36 mouse cellular contexts compared by ENCODE assay signal in the genomic region with DNA sequence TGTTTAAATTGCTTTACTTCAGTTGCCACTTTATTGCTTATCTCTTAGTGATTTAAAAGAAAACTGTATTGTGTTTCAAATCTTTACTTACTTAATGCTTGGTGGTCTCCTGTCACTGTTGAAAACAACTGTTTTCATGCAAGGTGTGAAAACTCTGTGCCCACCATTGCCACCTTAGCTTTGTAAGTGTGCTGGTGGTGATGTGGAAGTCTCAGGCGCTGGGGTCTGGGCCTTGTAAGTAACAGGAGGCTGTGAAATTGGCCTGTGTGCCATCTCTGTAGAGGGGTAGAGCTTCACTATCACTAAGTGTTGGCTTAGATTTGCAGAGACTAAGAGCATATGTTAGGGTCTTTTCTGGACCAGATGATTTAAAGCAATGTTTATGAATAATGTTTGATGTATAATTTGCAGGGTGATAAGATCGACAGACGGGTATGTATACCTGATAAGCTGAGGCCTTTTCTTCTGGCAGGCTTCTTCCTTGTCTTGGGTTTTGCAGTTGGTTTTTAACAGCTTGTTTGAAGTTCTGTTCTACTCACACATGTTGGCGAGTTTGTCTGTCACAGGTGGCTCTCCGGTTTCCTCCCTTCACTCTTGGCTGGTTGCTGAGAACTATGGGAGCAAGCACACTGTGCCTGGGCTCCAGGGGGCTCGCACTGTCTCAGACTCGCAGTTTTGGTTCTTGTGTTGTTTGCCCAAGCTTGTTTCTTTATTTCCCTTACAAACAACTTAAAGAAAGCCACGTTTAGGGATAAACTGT. TPM values are rescaled to one million over a fixed set of nuclear protein-coding genes. Genes with fewer than 3 reads are reported as not detected.
DNase-seq lines count a peak whose midpoint lies in the region; ATAC-seq lines count a peak whose summit lies in the region.
"Had no signal": no experiment of that assay in that cellular context is flagged by ENCODE, and none has a peak within 500 bp of the region (broad histone marks: within the 10 kb centered on the region; RNA-seq: fewer than 3 reads in every experiment).

No protein-coding gene starts in this region.

- H3K27me3 ChIP-seq in intestine, embryonic 16.5 days (replicated peaks; ENCODE audit: control insufficient read depth, insufficient read depth, low read length), result no peaks in the 10 kb centered on the region
- H3K27me3 ChIP-seq in hindbrain, embryonic 13.5 days, result no peaks in the 10 kb centered on the region
- H3K27me3 ChIP-seq: hindbrain, embryonic 12.5 days; limb, embryonic 12.5 days; liver, embryonic 15.5 days; midbrain, embryonic 15.5 days; neural tube, embryonic 12.5 days had no signal

- intact Hi-C loops in heart, postnatal 14 days (cut with DNase I), result no loop called here

- peaks cover 22% of the 10 kb centered on the region for H3K36me3 ChIP-seq in intestine, embryonic 16.5 days (ENCODE audit: control insufficient read depth, insufficient read depth, low read length)
- peaks cover 73% of the 10 kb centered on the region for H3K36me3 ChIP-seq in hindbrain, embryonic 13.5 days

- DNase-seq in heart, adult 11 months, result peak; percentile 70
- DNase-seq in heart, postnatal 14 days, result no peak
- DNase-seq in A20 (ENCODE audit: low read depth, low spot score), result peak; percentile 13
- peak; percentile 58 for DNase-seq in naive thymus-derived CD4-positive, alpha-beta T cell, adult 2 months (ENCODE audit: low read depth)
- DNase-seq in thymus, postnatal 14 days, result peak; percentile 79
- DNase-seq in left cerebral cortex, adult 11 months (ENCODE audit: low spot score), result no peak
- DNase-seq: adrenal gland, postnatal 14 days; cerebellum, adult 11-12 months; cerebellum, adult 9-11 months; heart, postnatal 36 days; kidney, adult 9 months; kidney, postnatal 10 days; lung, embryonic 14.5 days; lung, postnatal 14 days; right cerebral cortex, adult 18-20 months had no signal

- H3K4me2 ChIP-seq in intestine, embryonic 16.5 days (ENCODE audit: low read depth, low read length), result no peak overlapping the region
- H3K4me2 ChIP-seq in hindbrain, embryonic 13.5 days, result no peak overlapping the region
- H3K4me2 ChIP-seq: hindbrain, embryonic 12.5 days; limb, embryonic 12.5 days; liver, embryonic 15.5 days; lung, embryonic 14.5 days; midbrain, embryonic 15.5 days; neural tube, embryonic 12.5 days had no signal

- ATAC-seq in intestine, embryonic 16.5 days, result no peak
- ATAC-seq in hindbrain, embryonic 13.5 days (ENCODE audit: low FRiP score), result no peak
- ATAC-seq: forebrain, embryonic 14.5 days; intestine, postnatal 0 days; midbrain, embryonic 15.5 days had no signal

- H3K9ac ChIP-seq in intestine, embryonic 16.5 days (ENCODE audit: low read depth, low read length), result no peak overlapping the region
- no peak overlapping the region for H3K9ac ChIP-seq in hindbrain, embryonic 13.5 days
- H3K9ac ChIP-seq: hindbrain, embryonic 12.5 days; limb, embryonic 12.5 days; liver, embryonic 15.5 days; lung, embryonic 14.5 days; midbrain, embryonic 15.5 days; neural tube, embryonic 12.5 days had no signal

- H3K9me3 ChIP-seq in intestine, embryonic 16.5 days (ENCODE audit: control insufficient read depth, low read length), result no peaks in the 10 kb centered on the region
- H3K9me3 ChIP-seq in hindbrain, embryonic 13.5 days, result no peaks in the 10 kb centered on the region
- H3K9me3 ChIP-seq: G1E; liver, embryonic 15.5 days; midbrain, embryonic 15.5 days; neural tube, embryonic 12.5 days had no signal

- no peak overlapping the region for H3K27ac ChIP-seq in intestine, embryonic 16.5 days (ENCODE audit: low read length)
- no peak overlapping the region for H3K27ac ChIP-seq in hindbrain, embryonic 13.5 days
- H3K27ac ChIP-seq: hindbrain, embryonic 12.5 days; left cerebral cortex, adult 2 months; limb, embryonic 12.5 days; liver, embryonic 15.5 days; midbrain, embryonic 15.5 days; neural tube, embryonic 12.5 days had no signal

- no peaks in the 10 kb centered on the region for H3K4me1 ChIP-seq in intestine, embryonic 16.5 days (ENCODE audit: control insufficient read depth, insufficient read depth, low read length)
- no peaks in the 10 kb centered on the region for H3K4me1 ChIP-seq in hindbrain, embryonic 13.5 days (replicated peaks)
- H3K4me1 ChIP-seq: hindbrain, embryonic 12.5 days; limb, embryonic 12.5 days; liver, embryonic 15.5 days; midbrain, embryonic 15.5 days; neural tube, embryonic 12.5 days had no signal

- WGBS in intestine, embryonic 16.5 days, result 77% methylated on average over 8 of the region's 8 CpGs
- 91% methylated on average over 8 of the region's 8 CpGs for WGBS in hindbrain, embryonic 13.5 days

- H3K4me3 ChIP-seq in intestine, embryonic 16.5 days (ENCODE audit: low read length), result no peak overlapping the region
- H3K4me3 ChIP-seq in hindbrain, embryonic 13.5 days, result no peak overlapping the region
- H3K4me3 ChIP-seq: erythroblast, embryonic 14.5 days; hindbrain, embryonic 12.5 days; left cerebral cortex, adult 2 months; limb, embryonic 12.5 days; liver, embryonic 15.5 days; midbrain, embryonic 15.5 days; neural tube, embryonic 12.5 days had no signal

RNA-seq across cellular contexts. Expression of a gene that starts 32.0 kb away (rescaled TPM):
- total RNA-seq in heart, postnatal 14 days (2021), result not detected
- polyA plus RNA-seq in intestine, embryonic 16.5 days (2015; fragmentation: Nextera tagmentation; extraction: Ambion mirVana), result not detected in 2 replicates
- polyA plus RNA-seq in hindbrain, embryonic 13.5 days (2015; fragmentation: Nextera tagmentation; extraction: Ambion mirVana), result not detected in 2 replicates
- total RNA-seq: adrenal gland, postnatal 14 days; common myeloid progenitor, adult 5-6 weeks; G1E; gastrocnemius, adult 8-10 months; gastrocnemius, postnatal 4 days; heart, adult 8-10 months; heart, postnatal 36 days; left cerebral cortex, adult 2 months; left cerebral cortex, postnatal 25 days; liver, adult 2 months had no signal
- polyA plus RNA-seq: embryonic facial prominence, embryonic 14.5 days; erythroblast, embryonic 14.5 days; forebrain, embryonic 14.5 days; G1E; heart, embryonic 14.5 days; hindbrain, embryonic 12.5 days; intestine, postnatal 0 days; limb, embryonic 12.5 days; liver, adult 2 months; liver, embryonic 15.5 days; lung, embryonic 14.5 days; midbrain, embryonic 15.5 days; neural tube, embryonic 12.5 days; stomach, embryonic 14.5 days had no signal

RNA-seq across cellular contexts. Expression of a gene that starts 45.5 kb away (rescaled TPM):
- total RNA-seq in heart, postnatal 14 days (2021), result 10 to 100 TPM; 36.8 to 38.2 TPM
- polyA plus RNA-seq in intestine, embryonic 16.5 days (2015; fragmentation: Nextera tagmentation; extraction: Ambion mirVana), result 43.5 and 46.7 TPM in 2 replicates
- polyA plus RNA-seq in hindbrain, embryonic 13.5 days (2015; fragmentation: Nextera tagmentation; extraction: Ambion mirVana), result 43.9 and 44.6 TPM in 2 replicates

Comparison
In these comparisons a context has a peak if more than half of its experiments do, and no peak if none do; other contexts are left out.
1. DNase-seq: peak in heart, adult 11 months (single experiment), A20 (single experiment), naive thymus-derived CD4-positive, alpha-beta T cell, adult 2 months (single experiment) and thymus, postnatal 14 days (single experiment); none in heart, postnatal 14 days (0 of 2) and left cerebral cortex, adult 11 months (single experiment).